8 mouse cellular contexts compared by ENCODE assay signal in genomic region chr2:122628976-122629375, GRCm38 (mm10). TPM values are rescaled to one million over a fixed set of nuclear protein-coding genes. Genes with fewer than 3 reads are reported as not detected.
A peak's percentile ranks its signal among the peaks of the same experiment; 100 is the strongest.
DNase-seq lines count a peak whose midpoint lies in the region; ATAC-seq and TF ChIP-seq lines count a peak whose summit lies in the region.

No protein-coding gene starts in this region.

- 0% methylated on average over 7 of the region's 7 CpGs for WGBS in kidney, postnatal 0 days
- 1% methylated on average over 7 of the region's 7 CpGs for WGBS in liver, embryonic 14.5 days (ENCODE audit: insufficient replicate concordance)
- under 1% methylated on average over 7 of the region's 7 CpGs for WGBS in olfactory bulb, adult 2 months

- no peak for TF ChIP-seq POLR2A in cortical plate, adult 2 months (IDR thresholded peaks at IDR 0.05; ENCODE audit: extremely low read depth, insufficient read depth, low read length)
- no peak for TF ChIP-seq POLR2A in olfactory bulb, adult 2 months (IDR thresholded peaks at IDR 0.05; ENCODE audit: insufficient read depth, low read depth, low read length)

- peak; percentile 78 to 83 for DNase-seq in B cell, adult 2 months
- peak; percentile 67 for DNase-seq in T-cell, adult 2 months (ENCODE audit: low spot score)
- DNase-seq in gastrocnemius, postnatal 10 days = peak; percentile 61
- DNase-seq in kidney, postnatal 0 days (ENCODE audit: low spot score) = peak; percentile 96
- DNase-seq in liver, embryonic 14.5 days (ENCODE audit: low read depth in 3 of 3, low spot score in 3 of 3) = peak in 1 of 3 experiments; percentile 65
- peak; percentile 64 for DNase-seq in thymus, postnatal 25 days

- H3K27me3 ChIP-seq in kidney, postnatal 0 days (ENCODE audit: insufficient read depth, low read length) = no peaks in the 10 kb centered on the region
- H3K27me3 ChIP-seq in liver, embryonic 14.5 days (ENCODE audit: control insufficient read depth, insufficient read depth, low read length) = no peaks in the 10 kb centered on the region

- peaks cover 2% of the 10 kb centered on the region; the same call in 1 of the 2 replicates for H3K4me1 ChIP-seq in cortical plate, adult 2 months (ENCODE audit: control insufficient read depth, insufficient read depth, low read length)
- H3K4me1 ChIP-seq in kidney, postnatal 0 days (replicated peaks; ENCODE audit: insufficient read depth, low read length) = 0 out of 2 replicates have a peak, but pooled peaks cover 4% of the 10 kb centered on the region
- peaks cover 2% of the 10 kb centered on the region in 2 experiments; a peak in 1 of 4 replicates for H3K4me1 ChIP-seq in liver, embryonic 14.5 days (replicated peaks; ENCODE audit: control insufficient read depth in 2 of 2, insufficient read depth in 2 of 2, low read length in 1 of 2)
- H3K4me1 ChIP-seq in olfactory bulb, adult 2 months (ENCODE audit: control insufficient read depth, insufficient read depth, low read length) = peaks cover 4% of the 10 kb centered on the region

- no peak overlapping the region for H3K27ac ChIP-seq in cortical plate, adult 2 months (ENCODE audit: insufficient read depth, low read length)
- H3K27ac ChIP-seq in kidney, postnatal 0 days = no peak overlapping the region
- no peak overlapping the region for H3K27ac ChIP-seq in liver, embryonic 14.5 days
- H3K27ac ChIP-seq in olfactory bulb, adult 2 months (ENCODE audit: insufficient read depth, low read depth, low read length) = no peak overlapping the region

- H3K4me2 ChIP-seq in kidney, postnatal 0 days (ENCODE audit: low read length) = no peak overlapping the region
- H3K4me2 ChIP-seq in liver, embryonic 14.5 days (ENCODE audit: low read depth) = no peak overlapping the region; the same call in 1 of the 2 replicates

- TF ChIP-seq EP300 in liver, embryonic 14.5 days (IDR thresholded peaks at IDR 0.05; ENCODE audit: low read depth) = no peak

- H3K9ac ChIP-seq in kidney, postnatal 0 days (ENCODE audit: low read depth, low read length) = no peak overlapping the region
- H3K9ac ChIP-seq in liver, embryonic 14.5 days (replicated peaks) = no peak overlapping the region

- ATAC-seq in kidney, postnatal 0 days (replicated peaks; ENCODE audit: low FRiP score, low read depth) = no peak
- ATAC-seq in liver, embryonic 14.5 days (ENCODE audit: insufficient read depth) = no peak

- peak; percentile 86 for TF ChIP-seq CTCF in cortical plate, adult 2 months (IDR thresholded peaks at IDR 0.05; ENCODE audit: extremely low read depth, insufficient read depth, low read length)
- peak; percentile 94 for TF ChIP-seq CTCF in kidney, postnatal 0 days (IDR thresholded peaks at IDR 0.05; ENCODE audit: low read depth)
- peak; percentile 76 for TF ChIP-seq CTCF in liver, embryonic 14.5 days (IDR thresholded peaks at IDR 0.05; ENCODE audit: low read depth)
- TF ChIP-seq CTCF in olfactory bulb, adult 2 months (IDR thresholded peaks at IDR 0.05; ENCODE audit: insufficient read depth, low read depth, low read length) = peak; percentile 71

- H3K4me3 ChIP-seq in cortical plate, adult 2 months (ENCODE audit: insufficient read depth, low read length) = no peak overlapping the region
- H3K4me3 ChIP-seq in kidney, postnatal 0 days (replicated peaks; ENCODE audit: low read depth, low read length) = no peak overlapping the region
- H3K4me3 ChIP-seq in liver, embryonic 14.5 days (ENCODE audit: insufficient read depth in 1 of 2, low read depth in 2 of 2, low read length in 2 of 2) = no peak overlapping the region
- no peak overlapping the region for H3K4me3 ChIP-seq in olfactory bulb, adult 2 months (ENCODE audit: insufficient read depth, low read depth, low read length)

- 0 out of 2 replicates have a peak, but pooled peaks cover 12% of the 10 kb centered on the region for H3K36me3 ChIP-seq in kidney, postnatal 0 days (ENCODE audit: insufficient read depth, low read length)
- H3K36me3 ChIP-seq in liver, embryonic 14.5 days (replicated peaks; ENCODE audit: control insufficient read depth, insufficient read depth, low read depth) = no peaks in the 10 kb centered on the region; the same call in none of the 2 replicates

- no peaks in the 10 kb centered on the region for H3K9me3 ChIP-seq in kidney, postnatal 0 days (replicated peaks; ENCODE audit: low read length)
- H3K9me3 ChIP-seq in liver, embryonic 14.5 days (ENCODE audit: control insufficient read depth, low read length) = no peaks in the 10 kb centered on the region

RNA-seq across cellular contexts. Expression of gene AA467197, which starts 7.8 kb away (rescaled TPM):
- polyA plus RNA-seq in cortical plate, adult 2 months (2012; rRNA removed) = 0.51 and 0.75 TPM in 2 replicates
- under 1 TPM in 1 of 2 experiments, not detected in 1; 0.34 TPM for total RNA-seq in gastrocnemius, postnatal 10 days (2021)
- 0.26 and 0.34 TPM in 2 replicates for polyA plus RNA-seq in kidney, postnatal 0 days (2015; fragmentation: Nextera tagmentation; extraction: Ambion mirVana)
- polyA plus RNA-seq in liver, embryonic 14.5 days (2012; rRNA removed) = 0.06 and 0.16 TPM in 2 replicates
- 0.30 and 0.37 TPM in 2 replicates for polyA plus RNA-seq in liver, embryonic 14.5 days (2014; fragmentation: Nextera tagmentation; extraction: Ambion mirVana)
- not detected in 2 replicates for polyA plus RNA-seq in olfactory bulb, adult 2 months (2012; ENCODE audit: insufficient read depth, insufficient read length, low replicate concordance, missing spikeins)

RNA-seq across cellular contexts. Expression of gene Gatm, which starts 17.9 kb away (rescaled TPM):
- polyA plus RNA-seq in cortical plate, adult 2 months (2012; rRNA removed) = 118 and 140 TPM in 2 replicates
- total RNA-seq in gastrocnemius, postnatal 10 days (2021) = 100 to 1,000 TPM; 181 to 186 TPM
- polyA plus RNA-seq in kidney, postnatal 0 days (2015; fragmentation: Nextera tagmentation; extraction: Ambion mirVana) = 270 and 317 TPM in 2 replicates
- polyA plus RNA-seq in liver, embryonic 14.5 days (2012; rRNA removed) = 8.6 and 14.1 TPM in 2 replicates
- polyA plus RNA-seq in liver, embryonic 14.5 days (2014; fragmentation: Nextera tagmentation; extraction: Ambion mirVana) = 24.8 and 27.6 TPM in 2 replicates
- not detected in 2 replicates for polyA plus RNA-seq in olfactory bulb, adult 2 months (2012; ENCODE audit: insufficient read depth, insufficient read length, low replicate concordance, missing spikeins)
